Mouse (Mus musculus): ENCODE measurements around the gene Vma21. TPM values are rescaled to one million over a fixed set of nuclear protein-coding genes. Genes with fewer than 3 reads are reported as not detected.

The Vma21 gene
- 33.8 TPM for polyA plus RNA-seq (2017; shearing (Covaris generic))

GRCm38 (mm10) chrX:71815631-71816345 lies at the start of gene Vma21:
TSS of gene Vma21 (plus strand) at chrX:71815924.

Other genes with a start within 250 kb of the Vma21 start
- not detected for gene Gpr50, start 152.3 kb upstream of the Vma21 start, polyA plus RNA-seq (2017; shearing (Covaris generic))
- gene Gm1141, start 105.1 kb downstream of the Vma21 start, polyA plus RNA-seq (2017; shearing (Covaris generic)): not detected
- not detected for gene Prrg3, start 146.7 kb downstream of the Vma21 start, polyA plus RNA-seq (2017; shearing (Covaris generic))
- gene Fate1, start 157.1 kb downstream of the Vma21 start, polyA plus RNA-seq (2017; shearing (Covaris generic)): not detected
- 0.24 TPM for gene Cnga2, start 175.9 kb downstream of the Vma21 start, polyA plus RNA-seq (2017; shearing (Covaris generic))

Measured in inflammation-experienced regulatory T-cells, adult 16 weeks (primary cell).